Mouse (Mus musculus) adrenal gland, postnatal 14 days (tissue): ENCODE results near the gene Mipol1. TPM values are rescaled to one million over a fixed set of nuclear protein-coding genes. Genes with fewer than 3 reads are reported as not detected.
A peak's percentile ranks its signal among the peaks of the same experiment; 100 is the strongest.

Source experiments
- DNase-seq: peaks from one replicate; pipeline ENCODE4 v3.0.0; 2021; ENCODE audit warnings: mixed read lengths
- total RNA-seq: library from RNA; stranded (reverse); gene quantifications from 2 replicates; pipeline ENCODE4 v1.2.3, GENCODE M21; 2021

Gene Mipol1
- total RNA-seq, 1 experiment from 2014 or later, result 10.0 TPM

GRCm38 (mm10) chr12:57528335-57528734, 298.1 kb downstream of the Mipol1 start:
- DNase-seq, result no peak

- no peak for DNase-seq
These were observed 300.2 kb downstream of the Mipol1 start for GRCm38 (mm10) chr12:57530474-57530873.

- no peak for DNase-seq
These were observed 304.3 kb downstream of the Mipol1 start for GRCm38 (mm10) chr12:57534517-57534878.

GRCm38 (mm10) chr12:57534879-57535611, 304.8 kb downstream of the Mipol1 start:
- no peak for DNase-seq

- DNase-seq, result no peak
These were observed 306.1 kb downstream of the Mipol1 start for GRCm38 (mm10) chr12:57536056-57536908.

GRCm38 (mm10) chr12:57536909-57537670, 306.9 kb downstream of the Mipol1 start:
- no peak for DNase-seq

GRCm38 (mm10) chr12:57537791-57538587, 307.8 kb downstream of the Mipol1 start:
- DNase-seq, result no peak

GRCm38 (mm10) chr12:57538588-57539550, 308.6 kb downstream of the Mipol1 start:
- DNase-seq, result no peak

- no peak for DNase-seq
These were observed 309.3 kb downstream of the Mipol1 start for GRCm38 (mm10) chr12:57539551-57539985.

- no peak for DNase-seq
These were observed 310.9 kb downstream of the Mipol1 start for GRCm38 (mm10) chr12:57541118-57541517.

GRCm38 (mm10) chr12:57541931-57542745, 311.9 kb downstream of the Mipol1 start:
- no peak for DNase-seq

- DNase-seq, result no peak
These were observed 312.8 kb downstream of the Mipol1 start for GRCm38 (mm10) chr12:57542746-57543626.

GRCm38 (mm10) chr12:57543627-57543991, 313.4 kb downstream of the Mipol1 start:
- DNase-seq, result no peak

GRCm38 (mm10) chr12:57544641-57545370, 314.6 kb downstream of the Mipol1 start:
- DNase-seq, result peak; percentile 75

- peak; percentile 25 for DNase-seq
These were observed 315.4 kb downstream of the Mipol1 start for GRCm38 (mm10) chr12:57545371-57546241.
